ENCODE assay signal across 8 mouse cellular contexts in the genomic region with DNA sequence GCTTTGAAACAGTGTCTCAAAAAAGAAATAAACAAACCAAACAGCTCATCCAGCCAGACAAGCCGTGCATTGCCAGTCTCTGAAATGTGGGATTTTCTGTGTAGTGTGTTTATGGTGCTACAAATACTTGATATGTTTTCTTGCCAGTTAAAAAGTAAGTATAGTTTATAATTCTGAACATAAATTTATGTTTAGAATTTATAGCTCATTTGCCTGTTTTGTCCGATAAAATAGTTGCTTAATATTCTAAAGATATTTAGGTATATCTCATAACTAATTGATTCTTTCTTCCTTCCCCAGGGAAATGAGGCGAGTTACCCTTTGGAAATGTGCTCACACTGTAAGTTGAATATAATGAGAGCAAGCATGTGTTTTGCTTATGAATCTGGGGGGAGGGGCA. TPM values are rescaled to one million over a fixed set of nuclear protein-coding genes. Genes with fewer than 3 reads are reported as not detected.
DNase-seq lines count a peak whose midpoint lies in the region; ATAC-seq and TF ChIP-seq lines count a peak whose summit lies in the region.

A gene (plus strand): TSS at position 301 of the 400 bp plus-strand sequence.

- H3K4me2 ChIP-seq in neural tube, embryonic 11.5 days (ENCODE audit: low read depth) = no peak within 1 kb of the TSS
- no peak within 1 kb of the TSS for H3K4me2 ChIP-seq in intestine, embryonic 16.5 days (ENCODE audit: low read depth, low read length)
- no peak within 1 kb of the TSS for H3K4me2 ChIP-seq in stomach, embryonic 15.5 days

- no peak within 1 kb of the TSS for H3K4me3 ChIP-seq in neural tube, embryonic 11.5 days (ENCODE audit: low read depth, low read length)
- H3K4me3 ChIP-seq in embryonic fibroblast, embryonic 13.5 days (ENCODE audit: insufficient read depth, low read length) = no peak within 1 kb of the TSS
- no peak within 1 kb of the TSS for H3K4me3 ChIP-seq in intestine, embryonic 16.5 days (ENCODE audit: low read length)
- H3K4me3 ChIP-seq in stomach, embryonic 15.5 days (replicated peaks) = no peak within 1 kb of the TSS

- WGBS in neural tube, embryonic 11.5 days = 86% methylated on average over 3 of the region's 3 CpGs
- WGBS in intestine, embryonic 16.5 days = 68% methylated on average over 3 of the region's 3 CpGs
- WGBS in stomach, embryonic 15.5 days = 78% methylated on average over 3 of the region's 3 CpGs

- ATAC-seq in neural tube, embryonic 11.5 days (ENCODE audit: insufficient read depth, low FRiP score, low TSS enrichment) = no peak
- no peak for ATAC-seq in intestine, embryonic 16.5 days
- no peak for ATAC-seq in stomach, embryonic 15.5 days (ENCODE audit: insufficient read depth, low FRiP score, low read depth)

- no peak within 1 kb of the TSS for H3K9ac ChIP-seq in neural tube, embryonic 11.5 days (ENCODE audit: low read length)
- H3K9ac ChIP-seq in intestine, embryonic 16.5 days (ENCODE audit: low read depth, low read length) = no peak within 1 kb of the TSS
- H3K9ac ChIP-seq in stomach, embryonic 15.5 days = no peak within 1 kb of the TSS

- no peaks in the 10 kb centered on the region for H3K27me3 ChIP-seq in neural tube, embryonic 11.5 days (ENCODE audit: control insufficient read depth, insufficient read depth, low read length)
- no peaks in the 10 kb centered on the region for H3K27me3 ChIP-seq in intestine, embryonic 16.5 days (replicated peaks; ENCODE audit: control insufficient read depth, insufficient read depth, low read length)
- H3K27me3 ChIP-seq in stomach, embryonic 15.5 days (replicated peaks) = no peaks in the 10 kb centered on the region

- no peak for DNase-seq in neural tube, embryonic 11.5 days (ENCODE audit: low spot score)
- no peak for DNase-seq in neural tube, embryonic 10.5 days (ENCODE audit: extremely low spot score, low spot score)
- DNase-seq in left cerebral cortex, postnatal 10 days (ENCODE audit: extremely low spot score in 1 of 2, low spot score in 2 of 2) = no peak
- DNase-seq in thymus, postnatal 36 days = no peak
- no peak for DNase-seq in ovary, postnatal 36 days (ENCODE audit: low spot score)

- no peak for TF ChIP-seq CTCF in embryonic fibroblast, embryonic 13.5 days (IDR thresholded peaks at IDR 0.05; ENCODE audit: borderline replicate concordance, insufficient read depth, low read length)

- no peaks in the 10 kb centered on the region for H3K9me3 ChIP-seq in neural tube, embryonic 11.5 days (ENCODE audit: control insufficient read depth, low read length)
- no peaks in the 10 kb centered on the region for H3K9me3 ChIP-seq in intestine, embryonic 16.5 days (ENCODE audit: control insufficient read depth, low read length)
- no peaks in the 10 kb centered on the region for H3K9me3 ChIP-seq in stomach, embryonic 15.5 days

- no peak for TF ChIP-seq POLR2A in embryonic fibroblast, embryonic 13.5 days (IDR thresholded peaks at IDR 0.05; ENCODE audit: low read depth, low read length)

- intact Hi-C loops in left cerebral cortex, postnatal 10 days (cut with DNase I) = no loop called here

- H3K4me1 ChIP-seq in neural tube, embryonic 11.5 days (ENCODE audit: control insufficient read depth, insufficient read depth, low read length) = no peaks in the 10 kb centered on the region
- no peaks in the 10 kb centered on the region for H3K4me1 ChIP-seq in embryonic fibroblast, embryonic 13.5 days (ENCODE audit: control insufficient read depth, insufficient read depth, low read length)
- H3K4me1 ChIP-seq in intestine, embryonic 16.5 days (ENCODE audit: control insufficient read depth, insufficient read depth, low read length) = no peaks in the 10 kb centered on the region
- H3K4me1 ChIP-seq in stomach, embryonic 15.5 days = no peaks in the 10 kb centered on the region

- no peak within 1 kb of the TSS for H3K27ac ChIP-seq in neural tube, embryonic 11.5 days (ENCODE audit: low read depth, low read length)
- H3K27ac ChIP-seq in embryonic fibroblast, embryonic 13.5 days (ENCODE audit: insufficient read depth, low read length) = no peak within 1 kb of the TSS
- H3K27ac ChIP-seq in intestine, embryonic 16.5 days (ENCODE audit: low read length) = no peak within 1 kb of the TSS
- H3K27ac ChIP-seq in stomach, embryonic 15.5 days = no peak within 1 kb of the TSS

- no peaks in the 10 kb centered on the region for H3K36me3 ChIP-seq in neural tube, embryonic 11.5 days (ENCODE audit: control insufficient read depth, insufficient read depth, low read length)
- no peaks in the 10 kb centered on the region; the same call in 1 of the 2 replicates for H3K36me3 ChIP-seq in intestine, embryonic 16.5 days (ENCODE audit: control insufficient read depth, insufficient read depth, low read length)
- H3K36me3 ChIP-seq in stomach, embryonic 15.5 days = no peaks in the 10 kb centered on the region

RNA-seq across cellular contexts. Expression of the gene that starts here (rescaled TPM):
- 30.5 and 32.7 TPM in 2 replicates for polyA plus RNA-seq in neural tube, embryonic 11.5 days (2014; fragmentation: Nextera tagmentation; extraction: Ambion mirVana)
- polyA plus RNA-seq in embryonic fibroblast, embryonic 13.5 days (2011; ENCODE audit: insufficient read length, low read depth, missing spikeins) = 19.9 and 20.3 TPM in 2 replicates
- polyA plus RNA-seq in intestine, embryonic 16.5 days (2015; fragmentation: Nextera tagmentation; extraction: Ambion mirVana) = 23.9 and 25.3 TPM in 2 replicates
- 23.8 and 29.3 TPM in 2 replicates for polyA plus RNA-seq in stomach, embryonic 15.5 days (2015; fragmentation: Nextera tagmentation; extraction: Ambion mirVana)
- total RNA-seq in left cerebral cortex, postnatal 10 days (2021) = 1 to 10 TPM; 5.1 to 6.0 TPM
